Mouse (Mus musculus): Measurements from ENCODE around the gene Zfp276. TPM values are rescaled to one million over a fixed set of nuclear protein-coding genes. Genes with fewer than 3 reads are reported as not detected.
"Not testable (repeated sequence)": the region's sequence is repeated elsewhere in the genome, so short reads cannot be mapped to it uniquely, and the experiment has no call there.

Zfp276 gene
- polyA plus RNA-seq, 1 experiment: 30.9 TPM

DNA sequence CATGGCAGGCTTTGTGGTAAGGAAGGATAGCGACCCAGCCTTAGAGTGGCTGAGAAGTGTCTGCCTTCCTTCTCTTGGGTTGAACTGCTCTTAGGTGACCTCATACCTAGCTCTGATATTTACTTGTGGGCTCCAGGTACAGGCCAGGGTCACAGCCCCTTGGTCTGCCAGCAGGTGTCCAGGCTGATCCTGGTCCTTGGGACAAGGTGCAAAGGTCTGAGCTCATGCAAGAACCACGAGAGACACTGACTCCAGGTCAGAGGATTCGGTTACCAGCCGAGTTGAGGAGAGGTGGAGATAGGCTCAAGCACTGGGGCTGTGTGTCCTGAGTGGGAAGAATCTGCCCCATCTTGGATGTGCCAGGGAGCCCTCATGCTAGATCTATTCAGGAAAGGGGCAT lies 9.6 kb upstream of the Zfp276 start:
- TF ChIP-seq POLR2A (IDR thresholded peaks at IDR 0.05; ENCODE audit: extremely low read depth, insufficient read depth, low read length) (no peak), CTCF (IDR thresholded peaks at IDR 0.05; ENCODE audit: extremely low read depth, insufficient read depth, low read length) (no peak)
- H3K4me1 ChIP-seq (ENCODE audit: control insufficient read depth, insufficient read depth, low read length): no peaks in the 10 kb centered on the region
- no peak overlapping the region for H3K27ac ChIP-seq (ENCODE audit: insufficient read depth, low read length)
- H3K4me3 ChIP-seq (ENCODE audit: insufficient read depth, low read length): no peak overlapping the region

DNA sequence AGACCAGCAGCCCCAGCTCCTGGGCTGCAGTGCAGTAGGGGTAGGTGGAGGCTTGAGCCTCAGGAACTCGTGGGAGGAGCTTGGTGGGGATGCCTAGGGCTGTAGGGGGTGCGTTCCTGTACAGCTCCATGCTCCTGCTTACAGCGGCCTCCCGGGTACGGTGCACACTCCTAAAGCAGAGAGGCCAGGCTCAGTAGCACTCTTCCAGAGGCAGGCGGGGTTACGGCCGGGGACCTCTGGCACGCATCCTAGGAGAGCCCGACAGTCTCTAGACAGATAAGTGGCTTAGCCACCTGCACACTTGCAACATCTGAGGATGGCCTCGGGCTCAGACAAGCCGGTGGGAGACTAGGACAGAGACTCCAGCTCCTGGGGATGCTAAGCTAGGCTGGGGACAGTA lies 8.5 kb upstream of the Zfp276 start:
- no peaks in the 10 kb centered on the region for H3K4me1 ChIP-seq (ENCODE audit: control insufficient read depth, insufficient read depth, low read length)
- TF ChIP-seq CTCF (IDR thresholded peaks at IDR 0.05; ENCODE audit: extremely low read depth, insufficient read depth, low read length): no peak
- TF ChIP-seq POLR2A (IDR thresholded peaks at IDR 0.05; ENCODE audit: extremely low read depth, insufficient read depth, low read length): no peak

DNA sequence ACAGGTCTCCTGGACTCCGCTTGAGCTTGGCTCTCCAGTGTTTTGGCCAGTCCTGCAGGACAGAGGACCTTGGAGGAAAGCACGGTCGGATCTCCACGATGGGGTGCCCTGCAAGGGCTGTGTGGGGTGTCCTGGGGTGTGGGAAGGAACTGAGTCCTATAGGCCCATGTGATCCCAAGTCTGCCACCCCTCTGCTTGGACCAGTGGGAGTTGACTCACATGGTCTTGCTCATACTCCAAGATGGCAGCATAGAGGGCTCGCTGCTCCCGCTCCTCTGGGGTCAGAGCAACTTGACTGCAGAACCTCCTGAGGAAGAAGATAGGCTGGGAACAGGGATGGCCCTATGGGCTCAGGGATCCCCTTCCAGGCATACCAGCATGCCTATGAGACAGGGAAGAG lies 6.2 kb upstream of the Zfp276 start:
- no peak overlapping the region for H3K4me3 ChIP-seq (ENCODE audit: insufficient read depth, low read length)
- H3K4me1 ChIP-seq (ENCODE audit: control insufficient read depth, insufficient read depth, low read length): peaks cover 2% of the 10 kb centered on the region; the same call in 1 of the 2 replicates
- no peak for TF ChIP-seq POLR2A (IDR thresholded peaks at IDR 0.05; ENCODE audit: extremely low read depth, insufficient read depth, low read length)
- no peak for TF ChIP-seq CTCF (IDR thresholded peaks at IDR 0.05; ENCODE audit: extremely low read depth, insufficient read depth, low read length)
- H3K27ac ChIP-seq (ENCODE audit: insufficient read depth, low read length): no peak overlapping the region

More for the DNA sequence above, 8.5 kb upstream of the Zfp276 start:
- Histone ChIP-seq H3K27ac (ENCODE audit: insufficient read depth, low read length) (no peak overlapping the region), H3K4me3 (ENCODE audit: insufficient read depth, low read length) (no peak overlapping the region)

DNA sequence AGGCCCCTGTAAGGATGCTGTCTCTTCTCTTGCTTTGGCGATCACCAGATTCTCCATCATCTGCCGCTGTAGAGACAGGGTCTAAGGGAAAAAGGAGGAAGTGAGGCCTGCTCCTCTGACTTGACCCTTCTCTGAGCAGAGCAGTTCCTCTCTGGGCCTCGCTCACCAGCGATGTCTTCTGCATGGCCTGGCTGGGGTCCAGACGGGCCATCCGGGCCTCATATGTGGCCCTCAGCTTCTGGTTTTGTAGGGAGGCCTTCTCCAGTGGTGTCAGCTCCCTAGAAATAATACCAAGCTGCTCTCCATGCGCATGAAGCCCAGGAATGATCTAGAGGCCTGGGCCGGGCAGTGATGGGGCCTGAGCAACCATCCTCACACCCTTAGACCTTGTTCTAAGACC lies 5.4 kb upstream of the Zfp276 start:
- TF ChIP-seq CTCF (IDR thresholded peaks at IDR 0.05; ENCODE audit: extremely low read depth, insufficient read depth, low read length): no peak
- no peak for TF ChIP-seq POLR2A (IDR thresholded peaks at IDR 0.05; ENCODE audit: extremely low read depth, insufficient read depth, low read length)
- Histone ChIP-seq H3K27ac (ENCODE audit: insufficient read depth, low read length) (no peak overlapping the region), H3K4me1 (ENCODE audit: control insufficient read depth, insufficient read depth, low read length) (peaks cover 2% of the 10 kb centered on the region; the same call in 1 of the 2 replicates)

DNA sequence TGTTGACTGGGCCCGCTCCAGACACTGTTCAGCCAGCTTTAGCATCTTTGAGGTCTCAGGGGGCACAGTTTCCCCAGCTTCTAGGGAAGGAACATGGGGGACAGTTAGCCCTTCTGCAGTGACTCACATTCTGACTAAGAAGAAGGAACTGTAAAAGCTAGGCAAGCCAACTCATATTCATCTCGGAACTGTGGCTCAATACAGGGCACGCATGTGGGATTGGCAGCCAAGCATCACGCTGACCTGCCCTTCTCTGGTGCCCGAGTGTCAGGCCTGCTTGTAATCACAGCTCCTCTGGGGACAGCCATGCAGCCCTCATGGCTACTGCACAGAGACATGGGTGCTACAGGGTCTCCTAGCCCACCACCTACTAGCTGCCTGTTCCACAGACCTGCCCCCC lies 3.1 kb upstream of the Zfp276 start:
- H3K27ac ChIP-seq (ENCODE audit: insufficient read depth, low read length): no peak overlapping the region
- H3K4me3 ChIP-seq (ENCODE audit: insufficient read depth, low read length): no peak overlapping the region
- peaks cover 5% of the 10 kb centered on the region for H3K4me1 ChIP-seq (ENCODE audit: control insufficient read depth, insufficient read depth, low read length)
- TF ChIP-seq CTCF (IDR thresholded peaks at IDR 0.05; ENCODE audit: extremely low read depth, insufficient read depth, low read length) (no peak), POLR2A (IDR thresholded peaks at IDR 0.05; ENCODE audit: extremely low read depth, insufficient read depth, low read length) (no peak)

More for the DNA sequence above, 5.4 kb upstream of the Zfp276 start:
- no peak overlapping the region for H3K4me3 ChIP-seq (ENCODE audit: insufficient read depth, low read length)

DNA sequence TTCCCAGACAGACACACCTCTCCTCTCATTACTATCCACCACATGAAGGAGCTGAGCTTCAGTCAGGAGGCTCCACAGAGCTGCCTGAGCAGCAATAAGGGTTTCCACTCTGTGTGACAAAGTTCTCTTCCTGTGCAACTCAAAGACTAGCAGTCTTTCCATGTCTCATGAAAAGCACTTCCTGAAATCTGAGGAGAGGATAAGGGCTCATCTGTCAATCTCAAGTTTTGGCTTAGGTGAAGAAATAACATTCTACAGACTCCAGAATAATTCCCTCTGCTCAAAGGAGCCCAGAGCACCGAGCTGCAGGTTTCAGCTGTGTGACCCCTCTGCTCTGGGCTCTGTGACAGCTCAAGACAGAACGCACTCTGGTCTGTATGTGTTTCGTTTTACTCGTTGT lies 1.1 kb upstream of the Zfp276 start:
- Histone ChIP-seq H3K27ac (ENCODE audit: insufficient read depth, low read length) (no peak overlapping the region), H3K4me1 (ENCODE audit: control insufficient read depth, insufficient read depth, low read length) (peaks cover 10% of the 10 kb centered on the region), H3K4me3 (ENCODE audit: insufficient read depth, low read length) (peak overlapping the region; percentile 87; the same call in 1 of the 2 replicates)
- TF ChIP-seq CTCF (IDR thresholded peaks at IDR 0.05; ENCODE audit: extremely low read depth, insufficient read depth, low read length) (no peak), POLR2A (IDR thresholded peaks at IDR 0.05; ENCODE audit: extremely low read depth, insufficient read depth, low read length) (no peak)

DNA sequence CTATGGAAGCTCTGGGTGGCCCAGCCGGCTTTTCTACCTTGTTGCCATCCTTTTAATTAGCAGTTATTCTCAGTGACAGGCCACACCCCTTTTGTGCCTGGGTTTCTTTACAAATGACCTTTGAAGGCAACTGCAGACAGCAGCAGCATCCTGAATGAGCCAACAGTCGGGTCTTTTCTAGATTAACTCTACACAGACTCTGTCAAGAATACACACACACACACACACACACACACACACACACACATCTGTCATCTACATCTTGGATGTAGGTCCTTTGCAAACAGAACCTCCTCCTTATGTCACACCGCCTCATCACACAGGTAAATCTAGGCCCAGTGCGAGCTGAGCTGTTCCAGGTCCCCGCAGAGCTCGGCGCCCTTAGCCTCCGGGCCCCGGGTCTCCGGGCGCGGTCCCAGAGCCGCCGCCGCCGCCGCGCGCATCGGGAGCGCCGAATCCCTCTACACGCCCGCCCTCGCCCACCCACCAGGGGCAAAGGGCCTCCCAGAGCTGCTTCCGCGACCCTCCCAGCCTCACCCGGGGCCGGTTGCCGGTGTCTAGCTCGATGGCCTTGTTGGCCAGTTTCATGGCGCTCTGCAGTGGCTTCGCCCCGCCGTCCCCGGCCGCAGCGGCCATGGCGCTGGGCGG lies 420 bp upstream of the Zfp276 start:
- H3K4me3 ChIP-seq (ENCODE audit: insufficient read depth, low read length): peak overlapping the region; percentile 87

DNA sequence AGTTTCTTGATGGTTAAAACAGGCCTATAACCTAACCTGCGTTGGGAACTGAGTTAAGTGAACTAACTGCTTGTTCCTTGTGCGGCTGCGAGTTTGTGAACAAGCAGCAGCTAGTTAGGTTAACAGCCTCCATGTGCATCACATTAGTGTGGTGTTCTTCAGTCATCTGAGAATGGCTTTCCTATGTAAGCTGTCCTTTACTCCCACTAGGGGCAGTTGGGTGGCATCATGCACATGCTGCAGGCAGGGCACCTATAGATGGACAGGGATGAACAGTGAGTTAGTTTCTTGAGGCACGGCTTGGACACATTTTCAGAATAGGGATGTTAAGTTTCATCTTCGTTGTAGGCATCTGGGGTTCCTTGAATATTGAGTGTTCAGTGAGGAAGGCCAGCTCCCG lies 1.2 kb downstream of the Zfp276 start:
- Histone ChIP-seq H3K4me1 (ENCODE audit: control insufficient read depth, insufficient read depth, low read length) (peaks cover 10% of the 10 kb centered on the region), H3K27ac (ENCODE audit: insufficient read depth, low read length) (no peak overlapping the region), H3K4me3 (ENCODE audit: insufficient read depth, low read length) (peak overlapping the region; percentile 87)
- TF ChIP-seq POLR2A (IDR thresholded peaks at IDR 0.05; ENCODE audit: extremely low read depth, insufficient read depth, low read length): no peak
- no peak for TF ChIP-seq CTCF (IDR thresholded peaks at IDR 0.05; ENCODE audit: extremely low read depth, insufficient read depth, low read length)

More for the DNA sequence above, 420 bp upstream of the Zfp276 start:
- no peak for TF ChIP-seq CTCF (IDR thresholded peaks at IDR 0.05; ENCODE audit: extremely low read depth, insufficient read depth, low read length)
- no peak; the same call in 1 of the 2 replicates for TF ChIP-seq POLR2A (IDR thresholded peaks at IDR 0.05; ENCODE audit: extremely low read depth, insufficient read depth, low read length)
- H3K4me1 ChIP-seq (ENCODE audit: control insufficient read depth, insufficient read depth, low read length): peaks cover 10% of the 10 kb centered on the region
- H3K27ac ChIP-seq (ENCODE audit: insufficient read depth, low read length): no peak overlapping the region

DNA sequence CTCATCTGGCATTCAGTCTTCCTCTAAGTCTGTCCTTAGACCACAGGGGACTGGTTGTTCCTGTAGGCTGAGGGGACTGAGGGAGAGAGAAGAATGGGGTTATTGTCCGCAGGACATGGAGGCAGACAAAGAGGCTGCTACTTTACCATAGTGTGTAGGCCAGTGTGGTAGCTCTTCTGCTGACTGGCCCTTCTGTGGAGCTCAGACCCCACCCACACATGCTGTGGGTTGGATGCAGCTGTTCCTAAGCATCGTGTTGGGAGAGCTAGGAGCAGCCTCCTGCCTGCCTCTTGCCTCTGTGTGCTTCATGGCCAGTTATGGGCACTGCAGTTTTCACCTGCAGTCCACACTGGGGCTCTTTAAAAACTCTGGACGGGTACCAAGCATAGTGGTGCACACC lies 3.1 kb downstream of the Zfp276 start:
- H3K27ac ChIP-seq (ENCODE audit: insufficient read depth, low read length): peak overlapping the region; percentile 89

DNA sequence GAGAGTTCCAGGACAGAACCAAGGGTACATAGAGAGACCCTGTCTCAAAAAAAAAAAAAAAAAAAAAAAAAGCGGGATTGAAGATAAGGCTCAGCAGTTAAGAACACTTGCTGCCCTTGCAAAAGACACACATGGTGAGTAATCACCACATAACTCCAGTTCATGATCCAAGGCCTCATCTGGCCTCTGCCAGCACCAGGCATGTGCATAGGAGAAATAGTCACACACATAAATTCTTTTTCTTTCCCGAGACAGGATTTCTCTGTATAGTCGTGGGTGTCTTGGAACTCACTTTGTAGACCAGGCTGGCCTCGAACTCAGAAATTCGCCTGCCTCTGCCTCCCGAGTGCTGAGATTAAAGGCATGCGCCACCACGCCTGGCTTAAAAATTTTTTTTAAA lies 3.6 kb downstream of the Zfp276 start:
- H3K4me1 ChIP-seq (ENCODE audit: control insufficient read depth, insufficient read depth, low read length); H3K4me3 ChIP-seq (ENCODE audit: insufficient read depth, low read length): not testable (repeated sequence)
- peak overlapping the region; percentile 69 for H3K27ac ChIP-seq (ENCODE audit: insufficient read depth, low read length)

More for the DNA sequence above, 3.1 kb downstream of the Zfp276 start:
- Histone ChIP-seq H3K4me3 (ENCODE audit: insufficient read depth, low read length) (no peak overlapping the region), H3K4me1 (ENCODE audit: control insufficient read depth, insufficient read depth, low read length) (peaks cover 8% of the 10 kb centered on the region)
- no peak for TF ChIP-seq CTCF (IDR thresholded peaks at IDR 0.05; ENCODE audit: extremely low read depth, insufficient read depth, low read length)
- no peak; the same call in 1 of the 2 replicates for TF ChIP-seq POLR2A (IDR thresholded peaks at IDR 0.05; ENCODE audit: extremely low read depth, insufficient read depth, low read length)
